Mouse (Mus musculus) adrenal gland, adult 8-10 months (tissue): ENCODE data around the gene Fkbp6. TPM values are rescaled to one million over a fixed set of nuclear protein-coding genes. Genes with fewer than 3 reads are reported as not detected.
"Not testable (repeated sequence)": the region's sequence is repeated elsewhere in the genome, so short reads cannot be mapped to it uniquely, and the experiment has no call there.

Experiments
- DNase-seq: peaks from one replicate; pipeline ENCODE4 v3.0.0; 2022
- total RNA-seq, 4 experiments: library from RNA; stranded (reverse); gene quantifications; 2 replicates each; pipeline ENCODE4 v1.2.4; 2022

The Fkbp6 gene
- total RNA-seq, result under 1 TPM in 2 of 4 experiments, not detected in 2; 0.21 to 0.52 TPM

- no peak for DNase-seq
These were observed at the start of gene Fkbp6 for GRCm38 (mm10) chr5:135349862-135350261. TSS of gene Fkbp6 (minus strand) at chr5:135350044.

- no peak for DNase-seq
These were observed 49.5 kb upstream of the Fkbp6 start for GRCm38 (mm10) chr5:135399382-135399781.

DNA sequence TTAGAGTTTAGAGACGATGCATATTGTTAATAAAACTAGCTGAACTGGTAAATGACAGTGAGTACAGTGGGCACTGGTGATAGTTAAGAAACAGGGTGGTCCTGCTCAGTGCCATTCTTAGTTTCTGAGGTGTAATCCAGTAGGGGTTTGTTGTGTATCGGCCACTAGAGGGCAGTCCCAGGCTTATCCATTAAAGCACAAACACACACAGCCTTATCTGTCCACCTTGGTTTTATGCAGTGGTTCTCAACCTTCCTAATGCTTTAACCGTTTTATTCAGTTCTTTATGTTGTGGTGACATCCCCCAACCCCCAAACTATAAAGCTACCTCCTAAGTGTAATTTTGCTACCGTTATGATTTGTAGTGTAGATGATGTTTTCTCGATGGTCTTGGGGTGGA, 46.0 kb upstream of the Fkbp6 start:
- DNase-seq, result no peak

GRCm38 (mm10) chr5:135394004-135394823, 44.4 kb upstream of the Fkbp6 start, which contains the start of gene Pom121:
TSS of gene Pom121 (minus strand) at chr5:135394546.
- peak; percentile 76 for DNase-seq

GRCm38 (mm10) chr5:135383771-135384170, 33.9 kb upstream of the Fkbp6 start:
- DNase-seq, result no peak

DNA sequence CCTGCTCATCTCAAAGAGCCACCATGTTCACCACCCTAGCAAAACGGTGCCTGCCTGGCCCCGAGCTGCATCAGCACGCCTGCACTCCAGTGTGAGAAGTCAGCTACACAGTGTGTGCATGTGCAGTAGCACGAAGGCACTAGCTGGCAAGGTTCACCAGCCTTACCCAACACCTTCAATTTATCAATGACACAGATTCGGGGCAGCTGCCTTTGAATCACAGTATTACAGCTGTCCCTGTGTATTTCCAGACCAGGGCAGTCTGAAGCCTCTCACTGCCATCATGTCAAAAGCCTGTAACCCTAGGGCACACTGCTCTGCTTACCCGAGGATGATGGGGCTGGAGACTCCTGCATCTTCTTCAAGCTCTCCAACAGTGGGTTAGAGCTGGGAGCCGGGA, 32.9 kb upstream of the Fkbp6 start:
- no peak for DNase-seq

- DNase-seq, result no peak
These were observed 31.6 kb upstream of the Fkbp6 start for GRCm38 (mm10) chr5:135381356-135381925.

- no peak for DNase-seq
These were observed 30.8 kb upstream of the Fkbp6 start for GRCm38 (mm10) chr5:135380681-135381080.

GRCm38 (mm10) chr5:135376341-135376740, 26.5 kb upstream of the Fkbp6 start:
- no peak for DNase-seq

DNA sequence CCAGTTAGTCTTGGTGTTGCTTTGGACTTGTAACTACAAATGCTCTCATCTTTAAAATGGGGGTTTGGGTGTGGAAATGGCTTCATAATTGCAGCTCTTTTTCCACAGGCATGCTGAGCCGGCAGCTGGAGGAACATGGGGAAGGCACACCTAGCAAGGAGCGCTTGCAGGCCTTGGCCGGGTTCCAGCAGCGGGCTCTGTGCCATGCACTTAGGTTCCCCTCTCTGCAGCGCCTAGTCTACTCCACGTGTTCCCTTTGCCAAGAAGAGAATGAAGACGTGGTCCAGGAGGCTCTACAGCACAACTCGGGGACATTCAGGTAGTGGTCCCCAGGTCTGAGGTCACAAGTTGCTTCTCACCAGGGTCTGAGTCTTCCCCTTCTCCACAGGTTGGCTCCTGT, 25.3 kb upstream of the Fkbp6 start:
- DNase-seq, result no peak

DNA sequence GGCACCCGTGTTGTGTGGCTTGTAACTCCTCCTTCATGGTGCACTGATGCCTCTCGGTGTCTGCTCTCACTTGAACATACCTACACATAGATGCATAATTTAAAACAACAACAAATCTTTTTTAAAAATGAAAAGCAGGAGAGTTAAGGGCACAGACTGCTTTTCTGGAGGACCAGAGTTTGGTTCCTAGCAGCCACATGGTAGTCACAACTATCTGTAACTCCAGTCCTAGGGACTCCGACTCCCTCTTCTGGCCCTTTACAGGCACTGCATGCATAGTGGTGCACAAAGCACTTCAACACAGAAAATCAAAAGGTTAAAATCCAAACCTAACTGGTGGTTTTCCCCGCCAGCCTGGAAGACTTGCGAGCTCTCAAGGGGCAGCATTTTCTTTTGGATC, 23.8 kb upstream of the Fkbp6 start:
- no peak for DNase-seq

DNA sequence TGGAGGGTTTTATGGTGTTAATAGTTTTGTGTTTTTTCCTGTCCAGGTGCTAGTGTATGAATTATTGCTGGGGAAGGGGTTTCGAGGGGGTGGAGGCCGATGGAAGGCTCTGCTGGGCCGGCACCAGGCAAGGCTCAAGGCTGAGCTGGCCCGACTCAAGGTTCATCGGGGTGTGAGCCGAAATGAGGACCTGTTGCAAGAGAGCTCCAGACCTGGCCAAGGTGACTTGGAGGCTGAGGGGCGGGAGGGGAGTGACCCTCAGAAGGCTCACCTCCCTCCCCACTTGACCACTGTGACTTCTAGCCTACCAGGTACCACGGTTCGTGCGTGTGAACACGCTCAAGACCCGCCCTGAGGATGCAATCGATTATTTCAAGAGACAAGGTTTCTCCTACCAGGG, 21.4 kb upstream of the Fkbp6 start:
- no peak for DNase-seq

DNA sequence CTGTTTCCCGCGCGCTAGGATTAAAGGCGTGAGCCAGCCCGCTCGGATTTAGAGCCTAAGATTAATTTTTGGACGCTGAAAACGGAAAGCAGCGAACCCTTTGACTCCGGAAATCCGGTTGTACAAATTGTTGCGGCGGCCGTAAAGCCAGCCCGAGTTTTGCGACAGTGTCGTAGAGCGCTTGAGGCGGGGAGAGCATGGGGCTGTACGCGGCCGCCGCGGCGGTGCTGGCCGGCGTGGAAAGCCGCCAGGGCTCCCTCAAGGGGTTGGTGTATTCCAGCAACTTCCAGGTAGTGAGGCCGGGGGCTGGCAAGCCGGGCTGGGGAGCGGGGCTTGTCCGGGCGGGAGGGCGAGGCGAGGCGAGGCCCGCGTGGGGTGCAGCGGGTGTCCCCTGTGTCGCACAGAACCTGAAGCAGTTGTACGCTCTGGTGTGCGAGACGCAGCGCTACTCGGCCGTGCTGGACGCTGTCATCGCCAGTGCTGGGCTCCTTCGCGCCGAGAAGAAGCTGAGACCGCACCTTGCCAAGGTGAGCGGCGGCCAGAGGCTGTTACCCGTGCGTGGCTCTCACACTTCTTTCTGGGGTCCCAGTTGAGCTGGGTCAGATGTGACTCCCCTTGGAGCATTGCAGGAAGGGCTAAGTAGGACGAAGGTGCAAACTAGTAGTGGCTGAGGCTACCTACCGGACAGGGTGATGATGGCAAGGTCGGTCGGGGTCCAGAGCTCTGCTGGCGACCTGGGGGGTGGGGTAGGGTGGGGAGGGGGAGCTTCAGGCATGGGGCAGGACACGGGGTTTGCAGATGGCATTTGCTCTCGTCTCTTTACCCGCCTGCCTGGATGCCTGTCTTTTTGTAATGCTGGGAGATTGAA, 20.2 kb upstream of the Fkbp6 start, which contains the start of gene Nsun5:
Gene Nsun5, plus strand, starts transcription at position 167 of the 868 bp plus-strand sequence.
- DNase-seq, result peak; percentile 92

DNA sequence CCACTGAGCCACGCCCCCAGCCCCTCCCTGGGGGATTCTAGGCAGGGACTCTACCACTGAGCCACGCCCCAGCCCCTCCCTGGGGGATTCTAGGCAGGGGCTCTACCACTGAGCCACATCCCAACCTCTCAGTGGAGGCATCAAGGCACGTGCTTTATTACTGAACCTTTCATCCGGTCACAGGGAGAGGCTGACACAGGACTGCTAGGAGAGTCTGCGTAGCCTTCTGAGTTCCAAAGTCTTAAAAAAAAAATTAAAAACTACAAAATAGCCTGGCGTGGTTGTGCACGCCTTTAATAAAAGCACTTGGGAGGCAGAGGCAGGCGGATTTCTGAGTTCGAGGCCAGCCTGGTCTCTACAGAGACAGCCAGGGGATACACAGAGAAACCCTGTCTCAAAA, 19.4 kb upstream of the Fkbp6 start:
- not testable (repeated sequence) for DNase-seq

DNA sequence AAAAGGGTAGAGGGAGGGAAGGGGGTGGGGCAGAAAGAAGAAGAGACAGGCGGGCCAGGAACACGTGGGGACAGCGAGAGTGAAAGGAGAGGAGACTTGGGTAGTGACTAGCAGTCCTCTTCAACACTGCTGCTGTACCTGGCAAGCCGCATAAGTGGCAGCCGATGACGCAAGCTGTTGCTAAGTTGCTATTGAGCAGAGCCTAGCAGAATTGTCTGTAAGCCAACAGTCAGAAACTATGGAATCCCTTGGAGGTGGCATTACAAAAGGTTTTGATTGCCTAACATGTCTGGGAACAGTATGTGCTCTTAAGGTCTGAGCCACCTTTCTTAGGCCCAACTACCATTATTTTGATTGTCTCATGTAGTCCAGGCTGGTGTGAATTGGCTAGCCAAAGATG, 18.5 kb upstream of the Fkbp6 start:
- DNase-seq, result no peak

DNA sequence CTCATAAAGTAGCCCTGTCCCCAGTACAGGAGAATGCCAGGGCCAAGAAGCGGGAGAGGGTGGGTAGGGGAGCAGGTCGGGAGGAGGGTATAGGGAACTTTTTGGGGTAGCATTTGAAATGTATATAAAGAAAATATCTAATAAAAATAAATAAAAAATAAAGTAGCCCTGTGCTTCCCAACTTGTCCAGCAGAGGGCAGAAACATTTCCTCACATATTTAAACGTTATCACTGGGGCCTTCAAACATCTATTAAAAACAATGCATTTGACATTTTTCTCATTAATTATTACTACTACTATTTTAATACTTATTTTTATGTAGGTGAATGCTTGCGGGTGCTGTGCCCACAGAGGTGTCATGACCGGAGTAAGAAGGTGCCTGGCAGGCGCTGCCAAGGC, 18.0 kb upstream of the Fkbp6 start:
- no peak for DNase-seq

GRCm38 (mm10) chr5:135363540-135363939, 13.7 kb upstream of the Fkbp6 start:
- DNase-seq, result no peak

GRCm38 (mm10) chr5:135362572-135362971, 12.7 kb upstream of the Fkbp6 start:
- DNase-seq, result no peak

- DNase-seq, result no peak
These were observed 9.9 kb upstream of the Fkbp6 start for GRCm38 (mm10) chr5:135359772-135360171.

DNA sequence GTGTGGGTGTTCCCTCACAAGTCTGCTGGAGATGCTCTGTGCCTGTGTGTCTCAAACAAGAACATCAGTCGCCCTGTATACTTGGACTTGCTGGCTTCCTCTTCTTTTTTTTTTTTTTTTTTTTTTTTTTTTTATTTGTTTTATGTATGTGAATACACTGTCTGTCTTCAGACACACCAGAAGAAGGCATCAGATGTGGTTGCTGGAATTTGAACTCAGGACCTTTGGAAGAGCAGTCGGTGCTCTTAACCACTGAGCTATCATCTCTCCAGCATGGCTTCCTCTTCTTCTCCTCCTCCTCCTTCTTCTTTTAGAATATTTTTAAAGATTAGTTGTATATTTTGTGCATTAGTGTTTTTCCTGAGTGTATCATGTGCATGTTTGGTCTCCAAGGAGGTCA, 7.7 kb upstream of the Fkbp6 start:
- DNase-seq, result no peak

GRCm38 (mm10) chr5:135356090-135356489, 6.2 kb upstream of the Fkbp6 start:
- no peak for DNase-seq

- DNase-seq, result no peak
These were observed 3.7 kb upstream of the Fkbp6 start for GRCm38 (mm10) chr5:135353564-135353963.

GRCm38 (mm10) chr5:135352995-135353394, 3.2 kb upstream of the Fkbp6 start, which contains the start of gene Trim50:
TSS of gene Trim50 (plus strand) at chr5:135353295.
- no peak for DNase-seq
